Mouse (Mus musculus) brain, embryonic 18.5 days (tissue): ENCODE measurements around the gene Msmp.

ENCODE experiments used
- DNase-seq: peaks from one replicate; pipeline ENCODE4 v3.0.0-alpha.2; 2012; ENCODE audit warnings: low read depth, low spot score

The Msmp gene

DNA sequence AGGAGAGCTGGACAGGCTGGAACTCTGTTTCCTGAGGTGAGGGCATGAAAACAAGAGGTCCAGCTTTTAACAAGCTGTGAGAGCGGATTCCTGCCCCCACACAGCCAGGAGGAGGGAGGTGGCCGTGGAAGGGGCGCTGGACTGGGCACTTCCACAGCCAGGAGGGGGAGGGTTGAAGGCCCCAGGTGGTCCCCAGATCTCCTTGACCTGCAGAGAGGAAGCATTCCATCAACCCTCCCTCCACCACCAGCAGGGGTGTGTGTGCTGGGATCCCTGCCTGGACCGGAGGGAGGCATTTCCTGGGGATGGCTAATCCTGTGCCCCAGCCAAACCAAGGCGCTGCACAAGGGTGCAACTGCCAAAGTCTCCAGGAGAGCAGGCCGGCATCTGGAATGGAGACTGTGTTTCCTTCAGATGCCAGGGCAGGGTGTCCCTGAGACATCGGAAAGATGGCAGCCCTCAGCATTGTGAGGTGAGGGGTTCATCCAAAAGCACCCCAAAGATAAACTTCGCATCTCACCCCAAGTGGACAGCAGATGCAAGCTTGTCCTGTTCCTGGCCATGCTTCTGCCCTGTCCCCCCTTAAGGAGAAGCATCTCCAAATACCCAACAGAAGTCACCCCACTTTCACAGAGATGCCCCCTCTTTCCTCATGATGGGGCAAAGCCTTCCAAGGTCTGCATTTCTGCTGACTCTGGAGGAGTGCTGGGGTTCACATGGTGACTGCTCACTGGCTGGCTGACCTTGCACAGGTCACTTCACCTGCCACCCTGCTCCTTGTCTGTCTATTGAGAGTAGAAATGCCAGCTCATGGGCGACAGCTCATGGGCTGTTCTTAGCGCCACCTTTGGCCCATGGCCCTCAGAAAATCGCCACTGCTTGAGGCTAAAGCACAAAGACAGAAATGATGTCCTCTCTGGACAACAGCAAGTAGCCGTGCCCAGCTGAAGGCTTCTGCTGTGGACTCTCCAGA, at the start of gene Msmp:
TSS of gene Msmp (minus strand) at position 51 of the 973 bp plus-strand sequence.
- no peak for DNase-seq

GRCm38 (mm10) chr4:43633736-43634135, 49.4 kb upstream of the Msmp start:
- no peak for DNase-seq

DNA sequence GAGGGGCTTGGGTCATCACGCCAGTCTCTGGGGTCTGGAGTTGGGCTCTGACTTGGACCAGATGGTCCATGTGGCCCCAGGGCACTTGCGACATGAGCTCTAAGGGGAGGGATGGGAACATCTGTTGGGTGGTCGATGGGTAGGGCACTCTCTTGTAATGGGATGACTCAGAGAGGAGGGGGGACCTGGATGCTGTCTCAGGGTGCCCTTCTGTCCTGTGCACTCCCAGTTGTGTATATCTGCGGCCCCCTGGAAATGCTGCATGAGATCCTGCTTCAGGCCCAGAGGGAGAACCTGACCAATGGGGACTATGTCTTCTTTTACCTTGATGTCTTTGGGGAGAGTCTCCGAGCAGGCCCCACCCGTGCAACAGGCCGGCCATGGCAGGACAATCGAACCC, 49.0 kb upstream of the Msmp start:
- no peak for DNase-seq

DNA sequence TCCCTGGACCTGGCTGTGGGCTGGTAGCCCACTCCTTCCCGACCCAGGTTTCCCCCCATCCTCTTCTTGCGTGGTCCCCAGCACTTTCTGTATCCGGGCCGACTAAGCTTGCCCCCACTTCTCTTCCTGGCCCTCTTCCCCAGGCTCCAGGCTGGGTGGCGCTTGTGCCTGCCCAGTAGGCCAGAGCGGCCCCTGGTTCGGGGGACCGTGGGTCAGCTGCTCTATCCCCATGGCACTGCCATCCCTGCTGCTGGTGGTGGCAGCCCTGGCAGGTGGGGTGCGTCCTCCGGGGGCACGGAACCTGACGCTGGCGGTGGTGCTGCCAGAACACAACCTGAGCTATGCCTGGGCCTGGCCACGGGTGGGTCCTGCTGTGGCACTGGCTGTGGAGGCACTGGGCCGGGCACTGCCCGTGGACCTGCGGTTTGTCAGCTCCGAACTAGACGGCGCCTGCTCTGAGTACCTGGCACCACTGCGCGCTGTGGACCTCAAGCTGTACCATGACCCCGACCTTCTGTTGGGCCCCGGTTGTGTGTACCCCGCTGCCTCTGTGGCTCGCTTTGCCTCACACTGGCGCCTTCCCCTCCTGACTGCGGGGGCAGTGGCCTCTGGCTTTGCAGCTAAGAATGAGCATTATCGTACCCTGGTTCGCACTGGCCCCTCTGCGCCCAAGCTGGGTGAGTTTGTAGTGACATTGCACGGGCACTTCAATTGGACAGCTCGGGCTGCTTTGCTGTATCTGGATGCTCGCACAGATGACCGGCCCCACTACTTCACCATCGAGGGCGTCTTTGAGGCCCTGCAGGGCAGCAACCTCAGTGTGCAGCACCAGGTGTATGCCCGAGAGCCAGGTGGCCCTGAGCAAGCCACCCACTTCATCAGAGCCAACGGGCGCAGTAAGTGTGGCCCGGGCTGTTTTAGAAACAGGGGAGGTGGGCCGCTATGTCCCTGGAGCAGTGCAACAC, 47.9 kb upstream of the Msmp start:
- DNase-seq, result no peak

DNA sequence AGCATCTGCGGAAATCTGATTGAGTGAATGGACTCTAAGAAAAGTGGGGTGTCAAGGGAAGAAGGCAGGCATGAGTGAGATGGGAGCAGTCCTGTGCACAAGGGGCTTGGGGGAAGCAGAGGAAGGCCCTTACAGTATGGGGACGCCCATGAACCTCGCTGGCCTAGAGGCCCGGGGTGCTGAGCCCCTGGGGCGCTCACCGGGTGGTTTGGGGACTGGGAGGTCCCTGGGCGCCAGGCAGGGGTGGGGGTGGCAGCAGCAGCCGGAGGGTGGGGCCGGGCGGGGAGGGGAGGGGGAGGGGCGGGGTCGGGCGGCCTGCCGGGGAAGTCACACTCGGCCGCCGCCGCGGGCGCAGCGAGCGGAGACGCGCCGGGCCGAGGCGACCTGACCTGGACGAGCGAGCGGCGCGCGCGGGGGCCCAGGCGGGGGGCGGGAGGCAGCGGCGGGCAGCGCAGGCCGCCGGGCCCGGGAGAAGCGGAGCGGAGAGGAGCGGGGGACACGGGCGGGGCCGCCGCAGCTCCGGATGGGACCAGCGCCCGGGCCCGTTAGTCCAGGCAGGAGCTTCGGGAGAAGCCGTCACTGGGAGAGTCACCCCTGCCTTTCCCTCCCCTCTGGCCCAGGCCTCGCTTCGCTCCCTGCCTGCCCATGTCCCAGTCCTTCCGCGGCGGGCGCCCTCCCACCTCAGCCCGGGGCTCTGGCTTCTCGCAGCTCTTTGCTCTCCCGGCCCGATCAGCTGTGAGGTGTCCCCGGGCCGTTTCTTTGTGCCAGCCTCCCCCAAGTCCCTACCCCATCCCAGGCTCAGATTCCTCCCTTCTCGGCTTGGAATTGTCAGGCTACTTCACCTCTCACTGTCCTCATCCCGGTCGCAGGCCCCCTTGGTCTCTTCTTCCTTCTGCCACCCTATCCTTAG, 47.0 kb upstream of the Msmp start, which contains the start of gene Npr2:
TSS of gene Npr2 (plus strand) at position 890 of the 910 bp plus-strand sequence.
- no peak for DNase-seq

GRCm38 (mm10) chr4:43630671-43631045, 46.4 kb upstream of the Msmp start:
- no peak for DNase-seq

- DNase-seq, result peak; percentile 81
Measured at GRCm38 (mm10) chr4:43630030-43630581, 45.8 kb upstream of the Msmp start.

- no peak for DNase-seq
Measured at GRCm38 (mm10) chr4:43629106-43629817, 45.0 kb upstream of the Msmp start.

DNA sequence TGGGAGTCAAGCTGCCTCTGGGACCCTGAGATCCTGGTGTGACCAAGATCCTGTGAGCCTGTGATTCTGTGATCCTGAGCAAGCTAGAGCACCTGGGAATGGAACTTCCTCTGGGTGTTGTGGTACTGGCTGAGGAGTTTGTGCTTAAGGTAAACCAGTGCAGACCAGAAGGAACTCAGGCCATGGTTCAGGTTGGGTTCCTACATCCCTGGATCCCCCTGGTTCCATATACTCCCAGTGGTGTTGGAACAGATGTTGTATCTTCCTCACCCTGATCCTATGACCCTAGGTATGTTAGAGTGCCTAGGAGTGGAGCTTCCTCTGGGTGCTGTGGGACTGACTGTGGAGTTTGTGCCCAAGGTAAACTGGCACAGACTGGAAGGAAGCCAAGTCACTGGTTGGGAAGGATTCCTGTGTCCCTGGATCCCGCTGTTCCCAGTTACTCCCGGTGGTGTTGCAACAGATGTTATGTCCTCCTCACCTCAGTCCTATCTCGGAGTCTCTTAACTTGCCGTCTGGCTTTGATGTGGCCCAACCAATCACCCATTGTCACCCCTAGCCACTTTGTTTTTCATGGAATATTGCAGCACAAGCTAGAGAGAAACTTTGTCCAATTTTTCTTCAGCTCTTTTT, 36.0 kb upstream of the Msmp start:
- DNase-seq, result no peak

GRCm38 (mm10) chr4:43613060-43613730, 28.9 kb upstream of the Msmp start:
- no peak for DNase-seq

- no peak for DNase-seq
Measured at GRCm38 (mm10) chr4:43612534-43612933, 28.2 kb upstream of the Msmp start.

GRCm38 (mm10) chr4:43604751-43605685, 20.7 kb upstream of the Msmp start:
- DNase-seq, result no peak

- DNase-seq, result no peak
Measured at GRCm38 (mm10) chr4:43604099-43604498, 19.8 kb upstream of the Msmp start.

GRCm38 (mm10) chr4:43600195-43600934, 16.1 kb upstream of the Msmp start:
- no peak for DNase-seq

- DNase-seq, result no peak
Measured at GRCm38 (mm10) chr4:43598650-43599380, 14.5 kb upstream of the Msmp start.

GRCm38 (mm10) chr4:43598200-43598599, 13.9 kb upstream of the Msmp start:
- no peak for DNase-seq
